Mouse (Mus musculus) heart, embryonic 16.5 days (tissue): Measurements from ENCODE around the gene Olfr1177-ps. TPM values are rescaled to one million over a fixed set of nuclear protein-coding genes. Genes with fewer than 3 reads are reported as not detected.

Source experiments
- ATAC-seq: fragments of 200-750 bp; cut with Nextera tagmentation; replicated peaks from 2 replicates; pipeline ENCODE4 v1.8.0; 2017; ENCODE audit warnings: moderate number of reproducible peaks; ENCODE audit not compliant: insufficient read depth, low FRiP score; ENCODE audit errors: extremely low read depth
- H3K27ac ChIP-seq: fragments of 300-500 bp; sonication (generic); 2 replicates; pipeline ENCODE4 v1.5.1; 2014; ENCODE audit warnings: mild to moderate bottlenecking, low read length, control low read depth, moderate library complexity
- H3K27me3 ChIP-seq: fragments of 300-500 bp; sonication (generic); 2 replicates; pipeline ENCODE4 v1.6.1; 2014; ENCODE audit warnings: low read length, mixed read lengths; ENCODE audit not compliant: control insufficient read depth, insufficient read depth
- H3K36me3 ChIP-seq: fragments of 300-500 bp; sonication (generic); 2 replicates; pipeline ENCODE4 v1.6.1; 2014; ENCODE audit not compliant: control insufficient read depth, insufficient read depth
- H3K4me1 ChIP-seq: fragments of 300-500 bp; sonication (generic); 2 replicates; pipeline ENCODE4 v1.6.1; 2014; ENCODE audit warnings: low read length, mixed read lengths; ENCODE audit not compliant: control insufficient read depth, insufficient read depth
- H3K4me2 ChIP-seq: fragments of 300-500 bp; sonication (generic); 2 replicates; pipeline ENCODE4 v1.6.1; 2014; ENCODE audit warnings: low read depth, mild to moderate bottlenecking, control low read depth, low read length
- H3K4me3 ChIP-seq: fragments of 300-500 bp; sonication (generic); 2 replicates; pipeline ENCODE4 v1.5.1; 2014; ENCODE audit warnings: mild to moderate bottlenecking, control low read depth, low read length
- H3K9ac ChIP-seq: fragments of 300-500 bp; sonication (generic); 2 replicates; pipeline ENCODE4 v1.6.1; 2014; ENCODE audit warnings: low read length, control low read depth
- H3K9me3 ChIP-seq: fragments of 300-500 bp; sonication (generic); replicated peaks from 2 replicates; pipeline ENCODE4 v1.6.1; 2016; ENCODE audit warnings: low read length; ENCODE audit not compliant: control insufficient read depth
- WGBS: fragments of 180-500 bp; shearing (Covaris S2); extraction: QIAGEN DNeasy Blood & Tissue Kit; methylation state at CpG from one replicate; pipeline ENCODE4 v1.1.7; 2014; 5-methylcytosine and 5-hydroxymethylcytosine counted together
- polyA plus RNA-seq: library from polyadenylated mRNA; unstranded; fragments of >200 nt; fragmentation: Nextera tagmentation; extraction: Ambion mirVana; gene quantifications from 2 replicates; pipeline ENCODE4 v1.2.1, GENCODE M21; 2015

The Olfr1177-ps gene
- polyA plus RNA-seq = not detected in 2 replicates

- Histone ChIP-seq H3K4me1 (no peaks in the 10 kb centered on the region), H3K9me3 (no peaks in the 10 kb centered on the region), H3K4me3 (no peak within 1 kb of the TSS), H3K36me3 (no peaks in the 10 kb centered on the region), H3K27me3 (no peaks in the 10 kb centered on the region), H3K4me2 (no peak within 1 kb of the TSS), H3K9ac (no peak within 1 kb of the TSS), H3K27ac (no peak within 1 kb of the TSS)
- ATAC-seq = no peak
- 55% methylated on average over 1 of the region's 1 CpGs for WGBS
Measured at GRCm38 (mm10) chr2:88346392-88346791, at the start of gene Olfr1177-ps. Gene Olfr1177-ps, minus strand, starts transcription at chr2:88346492.

GRCm38 (mm10) chr2:88386762-88387161 lies 40.5 kb upstream of the Olfr1177-ps start, which contains the start of gene Olfr1178:
Gene Olfr1178, plus strand, starts transcription at chr2:88387062.
- Histone ChIP-seq H3K9ac (no peak within 1 kb of the TSS), H3K4me3 (no peak within 1 kb of the TSS), H3K9me3 (no peaks in the 10 kb centered on the region), H3K27ac (no peak within 1 kb of the TSS), H3K4me1 (no peaks in the 10 kb centered on the region), H3K27me3 (no peaks in the 10 kb centered on the region), H3K36me3 (no peaks in the 10 kb centered on the region), H3K4me2 (no peak within 1 kb of the TSS)
- no peak for ATAC-seq
- 74% methylated on average over 1 of the region's 1 CpGs for WGBS

- no peak overlapping the region for H3K9ac ChIP-seq
- no peak for ATAC-seq
- no peak overlapping the region for H3K4me3 ChIP-seq
- no peaks in the 10 kb centered on the region for H3K4me1 ChIP-seq
- H3K36me3 ChIP-seq = no peaks in the 10 kb centered on the region
- H3K4me2 ChIP-seq = no peak overlapping the region
- WGBS = 3% methylated on average over 2 of the region's 2 CpGs
- H3K27ac ChIP-seq = no peak overlapping the region
- H3K27me3 ChIP-seq = no peaks in the 10 kb centered on the region
- H3K9me3 ChIP-seq = no peaks in the 10 kb centered on the region
Measured at GRCm38 (mm10) chr2:88356304-88356703, 10.0 kb upstream of the Olfr1177-ps start.

GRCm38 (mm10) chr2:88336421-88336820 lies 9.9 kb downstream of the Olfr1177-ps start, which contains the start of gene Olfr1176:
Gene Olfr1176, plus strand, starts transcription at chr2:88336721.
- Histone ChIP-seq H3K27me3 (no peaks in the 10 kb centered on the region), H3K36me3 (no peaks in the 10 kb centered on the region), H3K4me2 (no peak within 1 kb of the TSS), H3K4me3 (no peak within 1 kb of the TSS), H3K4me1 (no peaks in the 10 kb centered on the region), H3K9me3 (no peaks in the 10 kb centered on the region), H3K9ac (no peak within 1 kb of the TSS), H3K27ac (no peak within 1 kb of the TSS)
- no peak for ATAC-seq
- 60% methylated on average over 1 of the region's 1 CpGs for WGBS

DNA sequence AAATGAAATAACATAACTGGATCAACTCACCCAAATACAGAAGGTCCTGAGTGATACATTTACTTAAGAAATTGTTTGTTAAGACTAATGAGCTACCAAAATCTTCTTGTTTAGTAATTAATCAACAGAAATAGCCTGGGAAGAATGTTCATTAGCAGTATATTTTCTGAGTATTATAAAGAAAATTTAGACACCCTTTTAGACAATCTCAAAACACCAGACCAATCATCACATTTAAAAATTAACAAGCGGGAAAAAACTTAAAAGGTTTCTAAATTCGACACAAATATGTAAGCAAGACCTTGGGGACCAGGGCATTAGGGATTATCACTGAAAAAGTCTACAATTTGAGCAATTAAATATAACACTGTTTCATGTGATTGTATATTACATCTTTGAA lies 19.2 kb downstream of the Olfr1177-ps start, which contains the start of gene Olfr1175-ps:
Gene Olfr1175-ps, minus strand, starts transcription at position 101 of the 400 bp plus-strand sequence.
- Histone ChIP-seq H3K4me1 (no peaks in the 10 kb centered on the region), H3K4me3 (no peak within 1 kb of the TSS), H3K9me3 (no peaks in the 10 kb centered on the region), H3K4me2 (no peak within 1 kb of the TSS), H3K27ac (no peak within 1 kb of the TSS), H3K36me3 (no peaks in the 10 kb centered on the region), H3K9ac (no peak within 1 kb of the TSS), H3K27me3 (no peaks in the 10 kb centered on the region)
- WGBS = 71% methylated on average over 2 of the region's 2 CpGs
- ATAC-seq = no peak

DNA sequence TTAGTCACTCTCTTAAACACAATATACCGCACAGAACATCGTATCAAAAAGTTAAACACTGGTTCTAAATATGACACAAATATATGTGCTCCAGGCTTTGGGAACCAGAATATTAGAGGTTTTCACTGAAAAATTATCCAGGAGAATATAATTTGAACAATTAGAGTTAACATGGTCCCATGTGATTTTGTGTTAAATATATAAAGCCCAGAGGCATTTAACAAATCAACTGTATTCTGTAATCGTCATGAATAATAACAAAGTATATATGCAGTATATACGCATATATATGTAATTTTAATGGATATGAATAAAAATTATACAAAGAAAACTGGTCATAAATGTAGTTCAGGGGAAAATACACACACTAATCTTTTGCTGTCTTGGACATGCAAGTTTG lies 31.3 kb downstream of the Olfr1177-ps start, which contains the start of gene Olfr1174-ps:
Gene Olfr1174-ps, minus strand, starts transcription at position 101 of the 400 bp plus-strand sequence.
- Histone ChIP-seq H3K4me2 (no peak within 1 kb of the TSS), H3K4me3 (no peak within 1 kb of the TSS)
- WGBS = 82% methylated on average over 4 of the region's 4 CpGs

More for the DNA sequence above, 31.3 kb downstream of the Olfr1177-ps start, which contains the start of gene Olfr1174-ps:
- no peak within 1 kb of the TSS for H3K9ac ChIP-seq
- no peak within 1 kb of the TSS for H3K27ac ChIP-seq
- no peaks in the 10 kb centered on the region for H3K36me3 ChIP-seq
- no peak for ATAC-seq
- no peaks in the 10 kb centered on the region for H3K4me1 ChIP-seq
- H3K27me3 ChIP-seq = no peaks in the 10 kb centered on the region
- no peaks in the 10 kb centered on the region for H3K9me3 ChIP-seq

Other genes starting within 250 kb of the Olfr1177-ps start
- not detected in 2 replicates for gene Olfr1166, start 218.2 kb downstream of the Olfr1177-ps start, polyA plus RNA-seq
- gene Olfr1167, start 191.3 kb downstream of the Olfr1177-ps start, polyA plus RNA-seq = not detected in 2 replicates
- not detected in 2 replicates for gene Olfr1168, start 164.6 kb downstream of the Olfr1177-ps start, polyA plus RNA-seq
- not detected in 2 replicates for gene Olfr1170, start 118.2 kb downstream of the Olfr1177-ps start, polyA plus RNA-seq
- 0.03 TPM in 1 of 2 replicates, not detected in the other for gene Olfr1173, start 66.6 kb downstream of the Olfr1177-ps start, polyA plus RNA-seq
- not detected in 2 replicates for gene Olfr1174-ps, start 31.4 kb downstream of the Olfr1177-ps start, polyA plus RNA-seq
- not detected in 2 replicates for gene Olfr1175-ps, start 19.3 kb downstream of the Olfr1177-ps start, polyA plus RNA-seq
- gene Olfr1176, start 9.8 kb downstream of the Olfr1177-ps start, polyA plus RNA-seq = not detected in 2 replicates
- not detected in 2 replicates for gene Olfr1178, start 40.6 kb upstream of the Olfr1177-ps start, polyA plus RNA-seq
- gene Olfr1179, start 60.0 kb upstream of the Olfr1177-ps start, polyA plus RNA-seq = not detected in 2 replicates
- not detected in 2 replicates for gene Olfr1180, start 72.7 kb upstream of the Olfr1177-ps start, polyA plus RNA-seq
- gene Olfr1181, start 79.7 kb upstream of the Olfr1177-ps start, polyA plus RNA-seq = not detected in 2 replicates
- not detected in 2 replicates for gene Gm13757, start 102.6 kb upstream of the Olfr1177-ps start, polyA plus RNA-seq
- not detected in 2 replicates for gene Olfr1183, start 108.4 kb upstream of the Olfr1177-ps start, polyA plus RNA-seq
- gene Olfr1184, start 137.1 kb upstream of the Olfr1177-ps start, polyA plus RNA-seq = not detected in 2 replicates
- gene Olfr1185-ps1, start 146.8 kb upstream of the Olfr1177-ps start, polyA plus RNA-seq = not detected in 2 replicates
- not detected in 2 replicates for gene Olfr1186, start 172.1 kb upstream of the Olfr1177-ps start, polyA plus RNA-seq
- not detected in 2 replicates for gene Olfr1188, start 210.4 kb upstream of the Olfr1177-ps start, polyA plus RNA-seq
- not detected in 2 replicates for gene Olfr1189, start 240.0 kb upstream of the Olfr1177-ps start, polyA plus RNA-seq